Mouse (Mus musculus) megakaryocyte-erythroid progenitor cell, adult 5-6 weeks (primary cell): ENCODE data around the gene Wif1. TPM values are rescaled to one million over a fixed set of nuclear protein-coding genes. Genes with fewer than 3 reads are reported as not detected.

Experiments used
- total RNA-seq, 2 experiments: library from RNA; stranded (forward) in 1 of 2; stranded (reverse) in 1 of 2; fragments of 200-1000, 215-1000 nt in 1 of 2; fragments of >200 nt in 1 of 2; fragmentation: Nextera tagmentation in 1 of 2; gene quantifications; 2 replicates each; pipeline ENCODE4 v1.2.3; 2014 to 2017

Wif1 gene
- total RNA-seq, 2 experiments from 2014 or later = not detected

Other genes with a start within 250 kb of the Wif1 start
- gene Msrb3, start 134.9 kb upstream of the Wif1 start, total RNA-seq (2014; fragmentation: Nextera tagmentation) = 0.37 TPM in 1 of 2 replicates, not detected in the other
- gene Msrb3, start 134.9 kb upstream of the Wif1 start, total RNA-seq (2017) = 0.88 TPM in 1 of 2 replicates, not detected in the other
- 10.0 and 11.3 TPM in 2 replicates for gene Lemd3, start 54.6 kb upstream of the Wif1 start, total RNA-seq (2014; fragmentation: Nextera tagmentation)
- 15.1 and 15.3 TPM in 2 replicates for gene Lemd3, start 54.6 kb upstream of the Wif1 start, total RNA-seq (2017)